ENCODE assay signal across 15 mouse cellular contexts in genomic region chr2:33290491-33290890, GRCm38 (mm10).
"Had no signal": no experiment of that assay in that cellular context is flagged by ENCODE, and none has a peak within 500 bp of the region (broad histone marks: within the 10 kb centered on the region; RNA-seq: fewer than 3 reads in every experiment).

No protein-coding gene starts in this region.

- H3K4me3 ChIP-seq: neural tube, embryonic 15.5 days; stomach, embryonic 15.5 days had no signal

- H3K4me1 ChIP-seq: stomach, embryonic 15.5 days had no signal

- H3K27ac ChIP-seq: neural tube, embryonic 15.5 days; stomach, embryonic 15.5 days; stomach, postnatal 0 days had no signal

- H3K9me3 ChIP-seq: neural tube, embryonic 15.5 days; stomach, embryonic 15.5 days had no signal

- H3K36me3 ChIP-seq: stomach, embryonic 15.5 days had no signal

- DNase-seq: retina, postnatal 1 day; right cerebral cortex, adult 18-20 months; right cerebral cortex, postnatal 14 days; right cerebral cortex, postnatal 25 days; right cerebral cortex, postnatal 4 days; spleen, adult 18-20 months; thymus, adult 18-20 months; thymus, adult 2 months; thymus, postnatal 14 days; thymus, postnatal 25 days; thymus, postnatal 36 days; thymus, postnatal 4 days had no signal

- H3K27me3 ChIP-seq: neural tube, embryonic 15.5 days; stomach, embryonic 15.5 days had no signal
